Mouse (Mus musculus) bone marrow, adult 2 months (tissue): ENCODE measurements at regions not wholly inside any gene's neighbourhood (a gene's known extent, or its start where the extent isn't known, plus 50 kb on each side); places are given as distances from the start of the nearest gene placed in this dataset.

Source experiments
- CTCF ChIP-seq: fragments of 200-500 bp; IDR thresholded peaks from 2 replicates; pipeline ENCODE4 v1.5.1; 2011; ENCODE audit warnings: low read length, control low read depth; ENCODE audit not compliant: control insufficient read depth, insufficient read depth
- POLR2A ChIP-seq: fragments of 200-500 bp; IDR thresholded peaks from 2 replicates; pipeline ENCODE4 v1.6.1; 2011; ENCODE audit warnings: low read depth, mild to moderate bottlenecking, control low read depth, low read length, borderline replicate concordance; ENCODE audit not compliant: control insufficient read depth

DNA sequence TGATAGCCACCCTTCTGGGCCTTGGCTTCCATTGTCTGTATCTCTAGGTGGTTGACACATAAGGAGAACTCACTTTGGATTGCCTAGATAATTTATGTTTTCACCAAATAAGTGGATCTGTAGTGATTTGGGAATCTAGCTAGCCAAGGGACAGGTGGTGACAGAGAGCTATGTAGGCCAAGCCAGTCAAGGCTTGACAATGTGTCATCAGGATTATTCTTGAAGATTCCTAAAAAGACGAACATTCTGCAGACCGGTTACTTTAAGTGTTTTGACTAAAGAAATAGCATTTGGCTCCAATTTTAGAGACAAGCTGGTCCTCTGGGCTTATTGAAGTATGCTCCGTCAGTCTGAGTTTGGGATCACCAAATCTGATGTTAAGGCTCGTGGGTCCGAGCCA lies 100.1 kb upstream of the Tnp1 start:
- TF ChIP-seq CTCF = no peak
- no peak for TF ChIP-seq POLR2A
